Comparison of ENCODE assay signal across 8 mouse cellular contexts in the genomic region with DNA sequence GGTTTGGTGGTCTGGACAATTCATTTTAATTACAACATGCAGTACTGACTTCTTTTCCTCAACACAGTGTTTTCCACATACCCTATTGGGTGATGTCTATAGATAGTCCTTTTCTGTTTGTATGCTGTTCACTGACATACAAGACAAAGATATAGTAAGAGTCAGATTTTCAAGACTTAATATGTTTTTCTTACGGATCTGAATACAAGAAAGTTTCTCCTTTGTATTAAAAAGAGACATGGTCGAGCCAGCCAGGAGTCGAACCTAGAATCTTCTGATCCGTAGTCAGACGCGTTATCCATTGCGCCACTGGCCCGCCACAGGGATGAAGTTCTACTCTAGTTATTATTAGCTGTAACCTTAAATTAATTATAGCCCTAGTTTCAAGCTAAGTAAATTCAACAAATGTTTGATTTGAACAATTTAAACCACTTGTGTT. TPM values are rescaled to one million over a fixed set of nuclear protein-coding genes. Genes with fewer than 3 reads are reported as not detected.
DNase-seq lines count a peak whose midpoint lies in the region; ATAC-seq and TF ChIP-seq lines count a peak whose summit lies in the region.

No protein-coding gene starts in this region.

- H3K4me1 ChIP-seq in embryonic fibroblast, embryonic 13.5 days (ENCODE audit: control insufficient read depth, insufficient read depth, low read length) = no peaks in the 10 kb centered on the region
- H3K4me1 ChIP-seq in heart, embryonic 14.5 days (ENCODE audit: control insufficient read depth in 2 of 2, insufficient read depth in 2 of 2, low read length in 2 of 2) = peaks cover 0 to 3% of the 10 kb centered on the region in 2 experiments; a peak in 1 of 4 replicates
- H3K4me1 ChIP-seq in kidney, embryonic 15.5 days = peaks cover 9% of the 10 kb centered on the region; the same call in 1 of the 2 replicates

- H3K4me2 ChIP-seq in heart, embryonic 14.5 days (ENCODE audit: low read length) = peak overlapping the region; percentile 90
- H3K4me2 ChIP-seq in kidney, embryonic 15.5 days = peak overlapping the region; percentile 79

- no peak for TF ChIP-seq POLR2A in embryonic fibroblast, embryonic 13.5 days (IDR thresholded peaks at IDR 0.05; ENCODE audit: low read depth, low read length)

- H3K27me3 ChIP-seq in heart, embryonic 14.5 days (ENCODE audit: control insufficient read depth, insufficient read depth, low read length) = peaks cover 4% of the 10 kb centered on the region; the same call in 1 of the 2 replicates
- peaks cover 31% of the 10 kb centered on the region for H3K27me3 ChIP-seq in kidney, embryonic 15.5 days

- H3K9ac ChIP-seq in heart, embryonic 14.5 days (ENCODE audit: low read length) = peak overlapping the region; percentile 73
- H3K9ac ChIP-seq in kidney, embryonic 15.5 days = peak overlapping the region; percentile 30

- H3K9me3 ChIP-seq in heart, embryonic 14.5 days (ENCODE audit: control insufficient read depth, low read length) = no peaks in the 10 kb centered on the region
- H3K9me3 ChIP-seq in kidney, embryonic 15.5 days (replicated peaks) = no peaks in the 10 kb centered on the region

- no peaks in the 10 kb centered on the region for H3K36me3 ChIP-seq in heart, embryonic 14.5 days (ENCODE audit: control insufficient read depth, insufficient read depth, low read length)
- H3K36me3 ChIP-seq in kidney, embryonic 15.5 days = no peaks in the 10 kb centered on the region

- WGBS in heart, embryonic 14.5 days = under 1% methylated on average over 8 of the region's 8 CpGs
- under 1% methylated on average over 8 of the region's 8 CpGs for WGBS in kidney, embryonic 15.5 days

- ATAC-seq in heart, embryonic 14.5 days (ENCODE audit: insufficient number of reproducible peaks, insufficient read depth, low FRiP score, low read depth) = peak; percentile 69; the same call in 1 of the 2 replicates
- ATAC-seq in kidney, embryonic 15.5 days (replicated peaks; ENCODE audit: low FRiP score) = peak; percentile 82

- peak overlapping the region; percentile 41 for H3K4me3 ChIP-seq in layer of hippocampus, adult 2 months
- peak overlapping the region; percentile 98 for H3K4me3 ChIP-seq in embryonic fibroblast, embryonic 13.5 days (ENCODE audit: insufficient read depth, low read length)
- peak overlapping the region; percentile 58 to 59; a peak in 3 of 4 replicates for H3K4me3 ChIP-seq in heart, embryonic 14.5 days (ENCODE audit: control insufficient read depth in 1 of 2, insufficient read depth in 1 of 2, low read depth in 1 of 2, low read length in 2 of 2)
- H3K4me3 ChIP-seq in kidney, embryonic 15.5 days (replicated peaks) = peak overlapping the region; percentile 55

- TF ChIP-seq CTCF in layer of hippocampus, adult 2 months (conservative IDR thresholded peaks at IDR 0.05) = no peak
- no peak for TF ChIP-seq CTCF in embryonic fibroblast, embryonic 13.5 days (IDR thresholded peaks at IDR 0.05; ENCODE audit: borderline replicate concordance, insufficient read depth, low read length)

- no peak overlapping the region for H3K27ac ChIP-seq in layer of hippocampus, adult 2 months
- peak overlapping the region; percentile 60; the same call in 1 of the 2 replicates for H3K27ac ChIP-seq in embryonic fibroblast, embryonic 13.5 days (ENCODE audit: insufficient read depth, low read length)
- peak overlapping the region in 1 of 2 experiments; percentile 28; a peak in 1 of 4 replicates for H3K27ac ChIP-seq in heart, embryonic 14.5 days (replicated peaks in 1 of 2; ENCODE audit: control insufficient read depth in 1 of 2, insufficient read depth in 1 of 2, low read depth in 2 of 2, low read length in 2 of 2)
- H3K27ac ChIP-seq in kidney, embryonic 15.5 days = no peak overlapping the region

- DNase-seq in layer of hippocampus, adult 2 months (ENCODE audit: low spot score in 2 of 2) = peak; percentile 38 to 53
- no peak for DNase-seq in layer of hippocampus, adult 11-12 months (ENCODE audit: low spot score)
- DNase-seq in T-cell, adult 2 months (ENCODE audit: low spot score) = peak; percentile 32
- DNase-seq in lung, postnatal 10 days = peak; percentile 76
- DNase-seq in retina, postnatal 1 day = peak; percentile 80

RNA-seq across cellular contexts. Expression of a gene that starts 11.4 kb away (rescaled TPM):
- under 1 TPM; 0.32 to 0.51 TPM for total RNA-seq in layer of hippocampus, adult 2 months (2021)
- polyA plus RNA-seq in embryonic fibroblast, embryonic 13.5 days (2011; ENCODE audit: insufficient read length, low read depth, missing spikeins) = 0.37 and 0.98 TPM in 2 replicates
- 0.88 TPM in 1 of 2 replicates, not detected in the other for polyA plus RNA-seq in heart, embryonic 14.5 days (2014; fragmentation: Nextera tagmentation; extraction: Ambion mirVana)
- polyA plus RNA-seq in kidney, embryonic 15.5 days (2015; fragmentation: Nextera tagmentation; extraction: Ambion mirVana) = 0.14 and 0.35 TPM in 2 replicates

RNA-seq across cellular contexts. Expression of a gene that starts 14.4 kb away (rescaled TPM):
- total RNA-seq in layer of hippocampus, adult 2 months (2021) = 10 to 100 TPM; 12.5 to 17.0 TPM
- 1.3 TPM in 1 of 2 replicates, not detected in the other for polyA plus RNA-seq in embryonic fibroblast, embryonic 13.5 days (2011; ENCODE audit: insufficient read length, low read depth, missing spikeins)
- 2.9 and 6.8 TPM in 2 replicates for polyA plus RNA-seq in heart, embryonic 14.5 days (2014; fragmentation: Nextera tagmentation; extraction: Ambion mirVana)
- polyA plus RNA-seq in kidney, embryonic 15.5 days (2015; fragmentation: Nextera tagmentation; extraction: Ambion mirVana) = 9.8 and 11.2 TPM in 2 replicates

RNA-seq across cellular contexts. Expression of a gene that starts 14.8 kb away (rescaled TPM):
- 10 to 100 TPM; 23.5 to 24.4 TPM for total RNA-seq in layer of hippocampus, adult 2 months (2021)
- 16.3 and 22.3 TPM in 2 replicates for polyA plus RNA-seq in embryonic fibroblast, embryonic 13.5 days (2011; ENCODE audit: insufficient read length, low read depth, missing spikeins)
- polyA plus RNA-seq in heart, embryonic 14.5 days (2014; fragmentation: Nextera tagmentation; extraction: Ambion mirVana) = 1.9 and 2.3 TPM in 2 replicates
- 8.8 and 12.6 TPM in 2 replicates for polyA plus RNA-seq in kidney, embryonic 15.5 days (2015; fragmentation: Nextera tagmentation; extraction: Ambion mirVana)

RNA-seq across cellular contexts. Expression of a gene that starts 20.2 kb away (rescaled TPM):
- total RNA-seq in layer of hippocampus, adult 2 months (2021) = 10 to 100 TPM; 64.2 to 71.7 TPM
- 5.6 and 9.1 TPM in 2 replicates for polyA plus RNA-seq in embryonic fibroblast, embryonic 13.5 days (2011; ENCODE audit: insufficient read length, low read depth, missing spikeins)
- 8.1 and 9.3 TPM in 2 replicates for polyA plus RNA-seq in heart, embryonic 14.5 days (2014; fragmentation: Nextera tagmentation; extraction: Ambion mirVana)
- 30.5 and 31.4 TPM in 2 replicates for polyA plus RNA-seq in kidney, embryonic 15.5 days (2015; fragmentation: Nextera tagmentation; extraction: Ambion mirVana)

RNA-seq across cellular contexts. Expression of a gene that starts 21.8 kb away (rescaled TPM):
- 10 to 100 TPM; 16.5 to 20.6 TPM for total RNA-seq in layer of hippocampus, adult 2 months (2021)
- 2.6 TPM in 1 of 2 replicates, not detected in the other for polyA plus RNA-seq in embryonic fibroblast, embryonic 13.5 days (2011; ENCODE audit: insufficient read length, low read depth, missing spikeins)
- polyA plus RNA-seq in heart, embryonic 14.5 days (2014; fragmentation: Nextera tagmentation; extraction: Ambion mirVana) = 9.7 and 11.2 TPM in 2 replicates
- polyA plus RNA-seq in kidney, embryonic 15.5 days (2015; fragmentation: Nextera tagmentation; extraction: Ambion mirVana) = 59.1 and 68.1 TPM in 2 replicates

Comparison
In these comparisons a context has a peak if more than half of its experiments do, and no peak if none do; other contexts are left out.
1. H3K4me3 ChIP-seq: peak in every context shown above with its lines; median percentile 98 in embryonic fibroblast, embryonic 13.5 days; 58 in heart, embryonic 14.5 days; 55 in kidney, embryonic 15.5 days; 41 in layer of hippocampus, adult 2 months.